Mouse (Mus musculus): ENCODE data around the gene Ankrd44. TPM values are rescaled to one million over a fixed set of nuclear protein-coding genes. Genes with fewer than 3 reads are reported as not detected.

Ankrd44 gene
- total RNA-seq, 2 experiments from 2014 or later: 22.1 to 22.2 TPM

- intact Hi-C loops (cut with DNase I): no loop called here
- no peak for DNase-seq (ENCODE audit: low spot score in 2 of 2)
Measured at GRCm38 (mm10) chr1:54601692-54602091, 324.5 kb downstream of the Ankrd44 start.

GRCm38 (mm10) chr1:54600275-54600674 lies 325.9 kb downstream of the Ankrd44 start:
- intact Hi-C loops (cut with DNase I): no loop called here
- peak in 1 of 2 experiments; percentile 40 for DNase-seq (ENCODE audit: low spot score in 2 of 2)

- DNase-seq (ENCODE audit: low spot score in 2 of 2): peak in 1 of 2 experiments; percentile 6
Measured at GRCm38 (mm10) chr1:54597594-54598217, 328.5 kb downstream of the Ankrd44 start.

GRCm38 (mm10) chr1:54596151-54596550 lies 330.0 kb downstream of the Ankrd44 start:
- DNase-seq (ENCODE audit: low spot score in 2 of 2): peak in 1 of 2 experiments; percentile 71
- intact Hi-C loops (cut with DNase I): no loop called here

More at GRCm38 (mm10) chr1:54597594-54598217, 328.5 kb downstream of the Ankrd44 start:
- intact Hi-C loops (cut with DNase I): no loop called here

Small RNAs within 50 kb of the gene (microRNA-seq; reads per million reads assigned to microRNA genes)
- gene Gm24053: 0 reads per million in 2 experiments

Other genes with a start within 250 kb of the Ankrd44 start
- 100 to 1,000 TPM; 150 to 160 TPM for gene Sf3b1, start 101.1 kb upstream of the Ankrd44 start, total RNA-seq (2021)
- gene Coq10b, start 126.4 kb upstream of the Ankrd44 start, total RNA-seq (2021): 10 to 100 TPM; 29.2 to 35.4 TPM
- gene Hspe1, start 161.7 kb upstream of the Ankrd44 start, total RNA-seq (2021): 10 to 100 TPM; 89.7 to 93.5 TPM
- gene Hspd1, start 161.9 kb upstream of the Ankrd44 start, total RNA-seq (2021): 100 to 1,000 TPM; 160 to 171 TPM
- 10 to 100 TPM; 56.7 to 59.2 TPM for gene Mob4, start 204.8 kb upstream of the Ankrd44 start, total RNA-seq (2021)

Measured in left cerebral cortex, postnatal 25 days (tissue).